Mouse (Mus musculus) myocyte (in vitro differentiated cells): ENCODE measurements at regions not wholly inside any gene's neighbourhood (a gene's known extent, or its start where the extent isn't known, plus 50 kb on each side); places are given as distances from the start of the nearest gene placed in this dataset.

ENCODE experiments used
- H3K27me3 ChIP-seq: one replicate; pipeline ENCODE4 v1.6.1; 2011; ENCODE audit not compliant: control insufficient read depth, insufficient read depth, insufficient read length
- H3K36me3 ChIP-seq: one replicate; pipeline ENCODE4 v1.6.1; 2011; ENCODE audit not compliant: control insufficient read depth, insufficient read depth
- H3K4me2 ChIP-seq: one replicate; pipeline ENCODE4 v1.6.1; 2011; ENCODE audit warnings: low read depth, control low read depth
- H3K4me3 ChIP-seq: one replicate; pipeline ENCODE4 v1.5.1; 2011; ENCODE audit warnings: mild to moderate bottlenecking, control low read depth, moderate library complexity
- H3K79me2 ChIP-seq: one replicate; pipeline ENCODE4 v1.6.1; 2011; ENCODE audit not compliant: control insufficient read depth, insufficient read depth
- H3ac ChIP-seq: one replicate; pipeline ENCODE4 v1.6.1; 2011; ENCODE audit not compliant: control insufficient read depth, insufficient read length
- CEBPB ChIP-seq: IDR thresholded peaks from 2 replicates; pipeline ENCODE4 v1.6.1; 2011; ENCODE audit warnings: mild to moderate bottlenecking, moderate library complexity; ENCODE audit not compliant: poor library complexity, insufficient read depth, severe bottlenecking
- E2F4 ChIP-seq: IDR thresholded peaks from one replicate; pipeline ENCODE4 v1.6.1; 2011; ENCODE audit warnings: mild to moderate bottlenecking, control low read depth, moderate library complexity; ENCODE audit not compliant: insufficient read depth
- MAX ChIP-seq: IDR thresholded peaks from one replicate; pipeline ENCODE4 v1.6.1; 2011; ENCODE audit warnings: low read depth, mild to moderate bottlenecking, control low read depth
- MYOD1 ChIP-seq, 3 experiments: IDR thresholded peaks; one replicate each; pipeline ENCODE4 v1.6.1; 2011; ENCODE audit warnings: control low read depth in 2 of 3, low read depth in 2 of 3, mild to moderate bottlenecking in 2 of 3, moderate library complexity in 1 of 3; ENCODE audit not compliant: insufficient read length in 2 of 3, control insufficient read depth in 1 of 3
- MYOG ChIP-seq, 3 experiments: IDR thresholded peaks; one replicate each; pipeline ENCODE4 v1.6.1; 2011; ENCODE audit warnings: control low read depth in 2 of 3, low read depth in 2 of 3, mild to moderate bottlenecking in 2 of 3; ENCODE audit not compliant: insufficient read length in 2 of 3, control insufficient read depth in 1 of 3, insufficient read depth in 1 of 3
- POLR2A ChIP-seq: IDR thresholded peaks from one replicate; pipeline ENCODE4 v1.6.1; 2011; ENCODE audit warnings: low read depth, mild to moderate bottlenecking, control low read depth, moderate library complexity; ENCODE audit not compliant: insufficient read length
- POLR2AphosphoS2 ChIP-seq: IDR thresholded peaks from one replicate; pipeline ENCODE4 v1.6.1; 2011; ENCODE audit warnings: low read depth, control low read depth; ENCODE audit not compliant: insufficient read length
- REST ChIP-seq: IDR thresholded peaks from one replicate; pipeline ENCODE4 v1.6.1; 2011; ENCODE audit warnings: mild to moderate bottlenecking, control low read depth, moderate library complexity; ENCODE audit not compliant: insufficient read depth, insufficient read length
- SRF ChIP-seq: IDR thresholded peaks from one replicate; pipeline ENCODE4 v1.6.1; 2011; ENCODE audit warnings: low read depth; ENCODE audit not compliant: control insufficient read depth, insufficient read length
- TCF12 ChIP-seq: IDR thresholded peaks from one replicate; pipeline ENCODE4 v1.6.1; 2011; ENCODE audit warnings: mild to moderate bottlenecking, control low read depth; ENCODE audit not compliant: poor library complexity, insufficient read depth, severe bottlenecking
- TCF3 ChIP-seq: IDR thresholded peaks from one replicate; pipeline ENCODE4 v1.6.1; 2011; ENCODE audit warnings: low read depth, control low read depth; ENCODE audit not compliant: insufficient read length
- USF1 ChIP-seq: IDR thresholded peaks from one replicate; pipeline ENCODE4 v1.6.1; 2011; ENCODE audit warnings: low read depth, mild to moderate bottlenecking, control low read depth, moderate library complexity

GRCm38 (mm10) chr4:149838682-149839081, 64.6 kb upstream of the Slc25a33 start:
- Histone ChIP-seq H3K27me3 (no peaks in the 10 kb centered on the region), H3ac (no peak overlapping the region), H3K79me2 (no peaks in the 10 kb centered on the region), H3K4me3 (no peak overlapping the region), H3K36me3 (no peaks in the 10 kb centered on the region), H3K4me2 (no peak overlapping the region)
- TF ChIP-seq E2F4 (no peak), MYOG (IDR thresholded peaks at IDR 0.05; ENCODE audit: control insufficient read depth in 1 of 3, insufficient read depth in 1 of 3, insufficient read length in 2 of 3, low read depth in 2 of 3) (no peak), USF1 (no peak), SRF (no peak), TCF3 (no peak)

DNA sequence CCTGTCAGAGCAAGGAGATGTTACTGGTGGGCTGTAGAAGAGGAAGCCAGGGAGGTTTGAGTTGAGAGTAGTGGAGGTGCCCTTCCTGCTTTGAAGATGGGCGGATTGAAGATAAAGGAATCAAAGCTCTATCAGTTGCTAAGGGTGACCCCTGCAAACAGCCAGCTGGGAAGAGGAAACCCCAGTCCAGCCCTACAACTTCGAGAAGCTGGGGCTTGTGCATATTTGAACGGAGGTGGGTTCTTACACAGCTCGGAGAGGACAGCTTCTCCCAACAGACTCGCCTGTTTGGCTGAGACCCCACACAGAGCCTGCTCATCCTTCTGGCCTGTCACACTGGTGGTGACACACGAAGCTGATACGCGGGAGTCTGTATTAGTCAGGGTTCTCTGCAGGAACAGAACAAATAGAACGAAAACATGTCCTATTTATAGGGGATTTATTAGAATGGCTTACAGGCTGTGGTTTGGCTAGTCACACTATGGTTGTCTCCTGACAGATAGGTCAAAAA, 60.6 kb upstream of the Slc25a33 start:
- H3K4me2 ChIP-seq = no peak overlapping the region
- no peaks in the 10 kb centered on the region for H3K36me3 ChIP-seq
- TF ChIP-seq REST = no peak
- TF ChIP-seq MAX = no peak
- TF ChIP-seq POLR2AphosphoS2 = no peak
- TF ChIP-seq SRF = no peak
- no peak for TF ChIP-seq TCF12
- no peaks in the 10 kb centered on the region for H3K27me3 ChIP-seq
- H3K4me3 ChIP-seq = no peak overlapping the region
- no peak overlapping the region for H3ac ChIP-seq
- H3K79me2 ChIP-seq = no peaks in the 10 kb centered on the region

DNA sequence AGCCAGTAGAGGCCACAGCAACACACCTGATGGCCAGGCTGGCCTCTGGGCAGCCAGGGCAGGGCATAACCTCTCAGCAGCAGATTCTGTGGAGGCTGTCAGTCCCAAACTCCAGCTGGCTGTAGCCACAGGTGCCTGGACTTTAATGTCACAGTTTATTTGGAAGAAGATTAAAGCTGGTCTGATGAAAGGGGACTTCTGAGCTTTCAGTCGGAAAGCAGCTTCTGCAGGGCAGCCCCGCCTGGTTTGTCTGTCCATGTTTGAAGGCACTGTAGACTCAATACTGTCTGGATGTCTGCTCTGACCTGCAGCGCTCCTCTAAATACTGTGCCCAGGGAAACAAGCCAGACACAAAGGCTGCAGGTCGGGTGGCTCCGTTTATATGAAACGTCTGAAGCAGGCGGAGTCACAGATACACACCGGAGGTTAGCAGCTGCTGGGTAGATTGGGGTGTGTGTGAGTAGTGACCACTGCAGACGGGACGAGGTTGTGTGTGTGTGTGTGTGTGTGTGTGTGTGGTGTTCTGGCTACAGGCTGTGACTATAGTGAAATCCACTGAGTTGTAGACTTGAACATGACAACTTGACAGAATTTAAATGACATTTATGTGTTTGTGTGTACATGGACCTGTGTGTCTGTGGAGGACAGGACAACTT, 58.5 kb upstream of the Slc25a33 start:
- no peaks in the 10 kb centered on the region for H3K79me2 ChIP-seq

DNA sequence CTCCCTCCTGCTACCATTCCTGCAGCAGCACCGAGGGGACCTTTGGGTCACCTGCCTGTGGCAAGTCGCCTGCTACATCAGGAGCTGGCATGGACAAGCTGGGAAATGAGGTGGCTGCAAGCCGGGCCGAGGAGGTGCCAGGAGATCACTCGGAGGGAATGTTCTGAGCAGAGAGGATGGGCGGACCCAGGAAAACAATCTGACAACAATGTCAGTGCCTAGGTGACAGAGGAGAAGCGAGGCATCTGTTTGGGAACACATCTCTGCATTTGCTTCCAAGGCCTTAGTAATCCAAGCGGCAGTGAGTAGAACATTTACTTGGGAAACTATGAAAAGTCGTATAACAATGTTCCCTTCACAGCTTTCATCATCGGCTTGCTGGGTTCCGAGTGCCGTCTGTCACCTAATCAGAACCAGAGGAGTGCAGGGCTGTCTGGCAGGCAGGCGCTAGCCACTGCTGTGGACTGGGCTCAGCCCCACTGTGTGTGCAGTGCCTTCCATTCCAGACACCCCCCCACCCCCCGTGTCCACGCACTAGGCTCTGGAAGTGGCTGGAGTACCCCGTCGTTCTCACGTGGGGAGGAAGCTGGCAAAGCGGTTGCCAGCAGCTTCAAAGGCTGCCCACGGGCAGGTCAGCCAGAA, 56.6 kb upstream of the Slc25a33 start:
- H3K27me3 ChIP-seq = no peaks in the 10 kb centered on the region
- no peak overlapping the region for H3ac ChIP-seq
- H3K4me2 ChIP-seq = no peak overlapping the region
- H3K36me3 ChIP-seq = no peaks in the 10 kb centered on the region
- H3K79me2 ChIP-seq = no peaks in the 10 kb centered on the region
- no peak for TF ChIP-seq TCF12
- TF ChIP-seq CEBPB = no peak
- no peak for TF ChIP-seq POLR2A
- TF ChIP-seq E2F4 = no peak
- TF ChIP-seq MAX = no peak
- TF ChIP-seq MYOD1 (IDR thresholded peaks at IDR 0.05; ENCODE audit: control insufficient read depth in 1 of 3, insufficient read length in 2 of 3, low read depth in 2 of 3) = no peak
- TF ChIP-seq REST = no peak
- no peak for TF ChIP-seq POLR2AphosphoS2
- TF ChIP-seq MYOG (IDR thresholded peaks at IDR 0.05; ENCODE audit: control insufficient read depth in 1 of 3, insufficient read depth in 1 of 3, insufficient read length in 2 of 3, low read depth in 2 of 3) = no peak
- TF ChIP-seq TCF3 = no peak
- no peak for TF ChIP-seq USF1
- no peak for TF ChIP-seq SRF
- H3K4me3 ChIP-seq = no peak overlapping the region

More for the DNA sequence above, 58.5 kb upstream of the Slc25a33 start:
- Histone ChIP-seq H3K4me3 (no peak overlapping the region), H3ac (no peak overlapping the region), H3K27me3 (no peaks in the 10 kb centered on the region), H3K4me2 (no peak overlapping the region), H3K36me3 (no peaks in the 10 kb centered on the region)
- no peak for TF ChIP-seq TCF3
- TF ChIP-seq MYOG (IDR thresholded peaks at IDR 0.05; ENCODE audit: control insufficient read depth in 1 of 3, insufficient read depth in 1 of 3, insufficient read length in 2 of 3, low read depth in 2 of 3) = peak in 1 of 3 experiments; percentile 55
- TF ChIP-seq MAX = no peak
- TF ChIP-seq USF1 = no peak
- TF ChIP-seq POLR2A = no peak
- TF ChIP-seq MYOD1 (IDR thresholded peaks at IDR 0.05; ENCODE audit: control insufficient read depth in 1 of 3, insufficient read length in 2 of 3, low read depth in 2 of 3) = peak in 1 of 3 experiments; percentile 51
- no peak for TF ChIP-seq SRF

GRCm38 (mm10) chr4:149829964-149830363, 55.9 kb upstream of the Slc25a33 start:
- no peaks in the 10 kb centered on the region for H3K36me3 ChIP-seq
- H3ac ChIP-seq = no peak overlapping the region
- H3K79me2 ChIP-seq = no peaks in the 10 kb centered on the region
- H3K4me3 ChIP-seq = no peak overlapping the region
- TF ChIP-seq REST = no peak
- no peak for TF ChIP-seq POLR2A
- no peak for TF ChIP-seq MAX
- TF ChIP-seq SRF = no peak
- no peak for TF ChIP-seq USF1
- H3K27me3 ChIP-seq = no peaks in the 10 kb centered on the region
- H3K4me2 ChIP-seq = no peak overlapping the region
